Mouse (Mus musculus) liver, adult 2 months (tissue): ENCODE results near the gene Adra2b.
A peak's percentile ranks its signal among the peaks of the same experiment; 100 is the strongest.

Experiments used
- CTCF ChIP-seq: fragments of 200-500 bp; IDR thresholded peaks from 2 replicates; pipeline ENCODE4 v1.5.1; 2011; ENCODE audit warnings: low read depth, low read length, control low read depth
- POLR2A ChIP-seq: fragments of 200-500 bp; IDR thresholded peaks from 2 replicates; pipeline ENCODE4 v1.6.1; 2011; ENCODE audit warnings: low read length, control low read depth; ENCODE audit not compliant: insufficient read depth; ENCODE audit errors: extremely low read depth

DNA sequence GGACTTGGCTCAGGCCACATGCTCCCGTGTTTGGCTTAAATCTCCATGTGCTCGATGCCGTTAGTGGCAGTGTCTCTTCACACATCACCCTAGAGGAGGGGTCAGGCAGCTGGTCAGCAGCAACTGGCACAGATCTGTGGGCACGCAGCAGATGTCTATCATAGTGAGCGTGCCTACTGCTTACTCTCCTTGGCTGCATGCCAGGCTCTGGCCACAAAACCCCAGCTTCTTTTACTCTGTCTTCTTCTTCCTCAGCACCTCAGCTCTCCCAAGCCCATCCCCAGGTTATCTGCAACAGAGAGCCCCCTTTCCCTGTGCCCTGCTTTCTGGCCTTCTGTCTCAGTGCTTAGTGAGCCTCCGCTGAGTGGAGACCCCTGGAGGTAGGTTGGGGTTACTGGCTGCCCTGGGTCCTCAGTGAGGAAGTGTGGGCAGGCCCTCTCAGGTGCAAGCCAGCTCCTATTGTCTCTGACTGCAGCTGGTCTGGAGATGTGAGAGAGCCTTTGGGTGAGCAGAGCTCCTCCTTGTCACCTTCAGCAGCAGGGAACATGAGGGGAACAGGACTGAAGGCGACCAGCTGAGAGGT is 12.8 kb downstream of the Adra2b start:
- TF ChIP-seq CTCF, result peak; percentile 31
- TF ChIP-seq POLR2A, result no peak
